Mouse (Mus musculus) cerebellum, adult 9-11 months (tissue): ENCODE results near the gene Snap25.

ENCODE experiments used
- DNase-seq: peaks from one replicate; pipeline ENCODE4 v3.0.0; 2022

Gene Snap25

DNA sequence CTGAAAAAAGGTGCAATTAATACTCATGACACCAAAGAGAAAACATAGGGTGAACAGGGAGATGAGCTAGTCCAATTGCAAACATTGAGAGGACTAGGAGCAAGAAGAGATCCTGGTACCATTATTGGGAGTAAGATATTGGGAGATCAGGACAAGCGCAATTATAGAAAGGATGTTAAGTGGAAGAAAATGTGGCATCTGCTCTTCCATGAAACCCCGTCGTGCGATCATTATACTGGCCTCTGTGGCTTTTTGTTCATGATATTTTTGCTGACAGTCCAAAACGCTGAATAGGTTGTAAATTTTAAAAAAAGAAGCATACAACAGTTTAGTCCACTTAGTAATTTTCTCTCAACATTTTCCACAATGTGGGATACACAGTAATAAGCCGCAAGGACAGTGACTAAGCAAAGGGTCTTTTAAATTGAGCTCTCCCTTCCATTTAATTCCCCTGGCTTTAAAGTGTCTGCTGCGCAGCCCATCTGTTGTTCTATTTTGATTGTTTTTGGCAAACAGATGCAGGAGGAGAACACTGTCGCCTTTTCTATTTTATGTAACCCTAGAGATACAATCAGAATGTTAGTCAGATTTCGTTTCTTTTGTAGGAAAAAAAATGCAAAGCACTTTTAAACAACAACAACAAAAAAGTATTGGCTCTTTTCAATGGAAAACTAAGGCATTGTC, 103.6 kb downstream of the Snap25 start:
- peak; percentile 85 for DNase-seq

DNA sequence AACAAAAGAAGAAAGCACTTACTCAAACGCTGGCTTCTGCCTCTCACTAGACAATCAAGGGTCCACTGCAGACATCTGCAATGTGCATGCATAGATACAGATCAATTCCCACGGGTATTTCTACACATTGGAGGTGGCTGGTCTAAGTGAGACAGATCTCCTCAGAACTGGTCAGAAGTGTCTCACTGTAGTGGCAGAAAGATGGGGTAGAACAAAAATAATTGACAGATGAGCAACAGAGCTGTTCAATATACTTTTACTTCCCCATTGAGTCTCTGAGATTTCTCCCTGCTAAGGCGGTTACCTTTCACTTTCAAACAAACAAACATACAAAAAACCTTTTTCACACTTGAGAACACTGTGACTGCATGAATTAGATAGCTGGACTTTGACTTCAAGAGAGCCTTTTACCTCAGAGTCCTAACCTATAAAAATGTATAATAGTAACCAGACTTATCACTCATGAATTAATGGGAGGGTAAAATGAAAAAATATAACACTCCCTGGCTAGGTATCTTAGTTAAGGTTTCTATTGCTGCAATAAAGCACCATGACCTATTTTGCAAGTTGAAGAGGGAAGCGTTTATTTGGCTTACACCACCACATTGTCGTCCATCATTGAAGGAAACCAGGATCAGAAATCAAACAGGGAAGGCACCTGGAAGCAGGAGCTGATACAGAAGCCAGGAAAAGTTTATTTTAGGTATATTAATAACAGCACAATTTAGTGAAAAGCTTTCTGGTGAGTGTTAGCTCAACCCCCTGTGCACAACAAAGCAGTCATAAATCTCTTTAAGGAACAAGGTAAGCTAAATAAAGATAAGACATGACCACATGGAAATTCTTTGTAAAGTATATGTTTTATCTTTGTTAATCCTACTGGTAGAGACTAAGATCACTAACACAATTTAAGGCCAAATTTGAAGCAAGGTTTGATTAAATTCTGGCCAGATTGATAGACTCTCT, 110.8 kb downstream of the Snap25 start:
- no peak for DNase-seq

DNA sequence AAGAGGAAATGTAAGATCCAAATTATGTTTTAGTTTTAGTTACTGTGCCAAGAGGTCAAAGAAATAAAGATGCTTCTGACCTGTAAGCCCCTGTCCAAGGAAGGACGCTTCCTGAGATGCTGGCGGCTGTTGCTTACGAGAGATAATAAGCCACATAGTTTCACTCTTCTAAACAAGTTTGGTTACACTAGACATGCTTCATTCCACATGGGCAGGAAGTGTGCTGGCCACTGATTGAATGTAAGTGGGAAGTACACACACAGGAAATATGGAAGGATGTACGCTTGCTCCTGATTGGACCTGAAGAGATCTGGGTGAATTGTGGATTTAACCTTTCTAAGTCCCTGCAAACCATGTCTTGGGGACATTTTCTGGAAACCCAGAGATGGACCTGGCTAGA, 114.4 kb downstream of the Snap25 start:
- DNase-seq: no peak
